Mouse (Mus musculus) urinary bladder, postnatal 14 days (tissue): Measurements from ENCODE around the gene Cc2d2b.

ENCODE experiments used
- DNase-seq: peaks from one replicate; pipeline ENCODE4 v3.0.0; 2021; ENCODE audit warnings: low spot score

Cc2d2b gene

DNA sequence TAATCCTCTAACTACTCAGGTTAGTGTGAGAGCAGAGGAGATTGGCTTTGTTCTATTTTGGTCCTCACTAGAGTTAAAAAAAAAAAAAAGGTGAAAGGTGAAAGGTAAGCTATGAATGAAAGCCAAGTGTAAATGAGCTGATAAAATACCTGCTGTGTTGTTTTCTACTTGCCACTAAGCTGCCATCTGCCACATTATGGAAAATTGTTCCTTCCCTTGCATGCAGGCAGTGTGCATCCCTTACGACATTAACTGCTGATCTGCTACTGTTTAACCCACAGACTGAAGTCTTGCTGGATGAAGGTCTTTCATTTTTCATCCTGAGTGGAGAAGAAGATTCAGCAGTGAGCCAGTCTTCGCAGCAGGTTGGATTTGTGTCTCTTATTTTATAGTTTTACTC lies 11.5 kb downstream of the Cc2d2b start:
- DNase-seq = no peak

- DNase-seq = peak; percentile 48
Measured at GRCm38 (mm10) chr19:40762023-40762759, 13.6 kb downstream of the Cc2d2b start.

DNA sequence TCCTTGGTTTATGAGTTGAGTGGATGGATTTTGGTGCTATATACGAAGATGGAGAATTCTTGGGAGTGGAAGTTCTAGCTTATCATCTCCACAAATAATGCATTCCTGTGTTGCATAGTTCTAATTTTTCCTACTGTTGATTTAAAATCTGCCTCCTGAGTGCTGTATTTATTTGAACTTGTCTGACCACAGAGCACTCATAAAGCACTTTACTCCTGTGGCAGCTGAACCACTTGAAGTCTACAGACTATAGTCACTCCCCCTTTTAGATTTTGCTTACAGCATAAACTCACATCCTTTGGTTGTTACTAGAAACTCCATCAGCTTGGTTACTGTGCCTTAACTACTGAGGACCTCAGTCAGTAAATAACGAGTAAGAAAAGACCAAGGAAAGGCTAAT lies 18.6 kb downstream of the Cc2d2b start:
- no peak for DNase-seq

GRCm38 (mm10) chr19:40769341-40769770 lies 20.8 kb downstream of the Cc2d2b start:
- peak; percentile 29 for DNase-seq

DNA sequence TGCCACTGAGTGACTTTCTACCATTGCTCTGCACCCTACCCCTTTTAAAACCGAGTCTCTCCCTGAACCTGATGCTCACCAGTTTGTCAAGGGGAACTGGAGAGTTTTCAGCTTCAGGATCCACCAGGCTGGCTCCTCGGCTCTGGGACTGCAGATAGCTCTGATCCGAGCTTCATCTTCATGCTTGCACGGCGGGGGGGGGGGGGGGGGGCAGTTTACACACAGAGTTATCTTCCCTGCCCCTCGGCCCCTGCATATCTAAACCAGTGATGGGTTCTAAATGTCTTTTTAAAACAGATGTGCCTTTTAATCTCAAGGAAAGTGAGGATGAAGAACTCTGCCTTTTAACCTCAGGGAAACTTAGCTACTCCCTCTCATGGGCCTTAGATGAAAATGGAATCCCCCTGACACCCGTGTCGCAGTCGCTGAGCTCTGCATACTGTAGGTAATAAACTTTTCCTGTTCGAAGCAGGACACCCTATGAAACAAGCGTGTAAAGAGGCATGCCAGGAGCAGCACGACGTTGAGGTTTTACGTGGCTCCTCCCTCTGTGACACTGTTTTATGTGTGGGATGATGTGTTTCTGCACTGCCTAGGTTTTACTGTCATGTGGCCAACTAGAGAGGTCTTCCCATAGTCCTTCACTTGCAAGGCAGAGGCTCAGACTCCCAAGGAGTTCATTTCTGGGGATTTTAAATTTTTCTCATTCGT lies 39.6 kb downstream of the Cc2d2b start:
- no peak for DNase-seq

DNA sequence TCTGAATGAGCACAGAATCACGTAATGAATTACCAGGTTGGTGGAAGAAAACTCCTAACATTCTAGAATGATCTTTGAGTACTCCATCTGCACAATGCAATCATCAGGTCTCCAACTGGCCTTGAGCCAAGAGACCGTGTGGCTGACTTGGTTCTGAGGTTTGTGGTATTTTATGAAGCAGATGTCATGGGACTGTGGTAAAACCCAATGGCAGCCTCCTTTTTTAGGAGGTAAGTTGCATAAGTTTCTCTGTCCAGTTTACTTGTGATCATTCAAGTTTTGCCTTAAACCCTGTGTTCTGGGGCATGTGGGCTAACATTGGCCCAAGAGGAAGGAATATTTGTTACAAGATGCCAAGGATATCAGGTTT lies 40.1 kb downstream of the Cc2d2b start:
- DNase-seq = no peak

- DNase-seq = no peak
Measured at GRCm38 (mm10) chr19:40805176-40805737, 56.7 kb downstream of the Cc2d2b start.

- no peak for DNase-seq
Measured at GRCm38 (mm10) chr19:40809858-40810257, 61.3 kb downstream of the Cc2d2b start.

DNA sequence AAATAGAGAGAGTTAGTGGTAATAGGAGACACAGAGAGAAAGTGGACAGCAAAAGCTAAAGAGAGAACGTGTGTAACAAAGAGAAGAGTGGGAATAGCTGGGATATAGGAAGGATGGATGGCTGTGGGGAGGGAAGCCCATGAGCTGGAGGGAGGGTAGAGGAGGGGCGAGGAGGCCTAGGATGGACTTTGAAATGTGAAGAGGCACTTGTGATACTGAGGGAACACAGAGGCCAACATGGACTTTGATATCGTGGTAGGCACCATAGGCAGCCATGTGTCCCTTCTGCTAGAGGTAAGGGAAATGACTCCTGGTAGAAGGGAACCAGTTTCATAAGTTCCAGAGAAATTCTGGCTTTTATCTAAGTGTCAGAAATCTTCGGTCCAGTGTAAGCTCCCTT lies 63.3 kb downstream of the Cc2d2b start:
- DNase-seq = no peak

DNA sequence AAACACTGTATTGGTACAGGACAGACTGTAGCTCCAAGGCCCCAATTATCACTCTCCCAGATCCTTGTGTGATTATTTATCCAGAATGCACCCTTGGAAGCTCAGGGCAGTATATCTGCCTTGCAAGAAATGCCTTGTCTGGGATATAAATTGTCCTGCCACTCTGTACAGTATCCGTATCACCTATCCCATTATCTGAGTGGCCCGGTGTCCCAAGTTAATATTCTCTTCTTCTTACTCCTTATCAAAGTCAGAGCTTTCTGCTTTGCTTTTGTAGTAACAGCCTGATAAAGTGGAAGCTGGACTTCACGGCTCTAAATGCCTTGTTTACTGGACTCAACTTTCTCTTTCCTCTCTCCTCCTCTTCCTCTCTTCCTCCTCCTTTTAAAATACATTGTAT lies 64.2 kb downstream of the Cc2d2b start:
- no peak for DNase-seq

GRCm38 (mm10) chr19:40813385-40813784 lies 64.8 kb downstream of the Cc2d2b start:
- no peak for DNase-seq

DNA sequence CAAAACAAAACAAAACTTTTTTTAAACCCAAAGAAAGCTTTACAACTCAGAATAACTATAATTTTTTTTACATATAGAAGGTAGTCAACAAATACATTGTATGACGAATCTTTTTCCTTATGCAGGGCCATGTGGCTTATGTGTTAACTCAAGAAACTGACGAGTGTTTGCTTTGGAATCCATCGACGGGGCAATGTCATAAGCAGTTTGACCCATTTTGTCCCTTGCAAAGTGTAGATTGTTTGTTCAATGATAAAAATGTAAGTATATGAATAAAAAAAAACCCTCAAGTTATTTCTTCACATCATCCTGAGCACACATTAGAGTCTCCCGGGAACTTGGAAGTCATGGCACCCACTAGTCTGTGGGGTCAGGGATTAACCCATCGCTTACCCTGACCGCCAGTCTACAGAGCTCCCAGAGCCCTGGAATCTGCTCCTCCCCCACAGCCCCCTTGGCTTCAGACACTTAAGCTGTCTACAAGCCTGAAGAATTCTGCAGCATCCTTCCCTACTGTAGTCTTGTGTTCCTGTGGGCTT lies 67.2 kb downstream of the Cc2d2b start:
- no peak for DNase-seq

- DNase-seq = no peak
Measured at GRCm38 (mm10) chr19:40817901-40818532, 69.5 kb downstream of the Cc2d2b start.

- DNase-seq = no peak
Measured at GRCm38 (mm10) chr19:40818764-40819163, 70.2 kb downstream of the Cc2d2b start.

GRCm38 (mm10) chr19:40821306-40821825 lies 72.8 kb downstream of the Cc2d2b start:
- DNase-seq = no peak

DNA sequence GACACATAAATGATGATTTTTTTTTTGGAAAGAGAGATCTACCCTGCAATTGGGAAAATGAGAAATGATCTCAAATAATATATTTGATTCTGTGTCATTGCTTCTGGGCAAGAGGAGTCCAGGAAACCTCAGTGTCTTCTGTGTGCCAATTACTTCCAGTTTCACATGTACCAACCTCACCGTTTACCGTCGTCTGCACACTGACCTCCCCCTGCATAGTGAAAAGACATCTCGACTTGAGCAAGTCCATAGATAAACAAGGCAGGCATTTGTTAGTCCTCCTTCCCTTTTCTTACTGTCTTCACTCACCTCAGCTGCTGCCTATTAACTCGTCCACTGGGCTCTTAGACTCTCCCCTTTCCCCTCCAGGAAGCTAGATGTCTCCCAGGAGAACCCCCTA lies 77.1 kb downstream of the Cc2d2b start:
- no peak for DNase-seq

DNA sequence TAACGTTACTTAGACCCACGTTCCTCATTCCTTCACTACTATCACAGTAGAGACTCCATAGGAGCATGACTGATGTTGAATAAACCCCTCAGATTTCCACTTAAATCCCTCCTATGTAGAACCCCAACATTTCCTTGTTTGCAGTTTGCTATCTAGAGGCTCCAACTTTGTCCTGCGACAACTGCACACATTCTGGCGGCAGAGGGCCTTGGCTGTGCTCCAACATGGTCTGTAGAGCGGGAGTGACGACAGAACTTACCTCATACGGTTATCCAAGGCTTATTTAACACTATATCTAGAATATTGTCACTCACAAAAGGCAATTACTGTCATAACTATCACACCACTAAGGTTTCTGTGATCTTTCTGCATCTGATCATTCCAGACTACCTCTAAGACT lies 78.2 kb downstream of the Cc2d2b start:
- DNase-seq = no peak

GRCm38 (mm10) chr19:40830198-40830597 lies 81.6 kb downstream of the Cc2d2b start:
- DNase-seq = no peak

DNA sequence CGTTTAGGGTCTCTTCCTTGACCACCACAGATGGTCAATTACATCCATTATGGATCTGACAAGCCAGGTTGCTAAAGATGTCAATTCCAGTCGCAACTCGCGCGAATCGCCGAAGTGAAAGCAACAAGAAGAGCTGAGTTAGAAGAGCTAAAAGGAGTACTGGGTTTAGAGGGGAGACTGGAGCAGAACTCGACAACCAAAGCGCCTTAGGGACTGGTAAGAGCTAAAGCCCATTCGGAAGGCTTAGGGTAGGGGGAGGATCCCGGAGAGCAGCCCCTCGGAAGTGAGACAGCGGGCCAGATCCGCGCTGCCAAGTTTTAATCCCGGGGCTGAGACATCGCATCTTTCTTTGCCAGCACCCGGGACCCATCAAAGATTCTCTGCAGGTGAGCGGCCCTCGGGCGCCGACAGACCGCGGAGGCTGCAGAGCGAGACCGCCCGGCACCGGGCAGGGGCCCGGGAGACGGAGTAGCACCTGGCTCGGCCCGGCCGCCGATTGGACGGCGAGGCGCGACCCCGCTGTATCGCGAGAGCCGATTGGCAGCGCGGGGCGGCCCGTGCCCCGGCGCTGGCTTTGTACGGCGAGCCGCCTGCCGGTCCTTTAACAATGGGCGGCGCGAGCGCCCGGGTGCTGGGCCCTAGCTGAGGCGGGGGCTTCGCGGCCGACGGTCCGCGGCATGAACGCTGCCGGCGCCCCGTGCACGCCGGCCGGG lies 82.3 kb downstream of the Cc2d2b start, which contains the start of gene Ccnj:
Gene Ccnj (plus strand): TSS at position 577 of the 713 bp plus-strand sequence.
- peak; percentile 91 for DNase-seq

DNA sequence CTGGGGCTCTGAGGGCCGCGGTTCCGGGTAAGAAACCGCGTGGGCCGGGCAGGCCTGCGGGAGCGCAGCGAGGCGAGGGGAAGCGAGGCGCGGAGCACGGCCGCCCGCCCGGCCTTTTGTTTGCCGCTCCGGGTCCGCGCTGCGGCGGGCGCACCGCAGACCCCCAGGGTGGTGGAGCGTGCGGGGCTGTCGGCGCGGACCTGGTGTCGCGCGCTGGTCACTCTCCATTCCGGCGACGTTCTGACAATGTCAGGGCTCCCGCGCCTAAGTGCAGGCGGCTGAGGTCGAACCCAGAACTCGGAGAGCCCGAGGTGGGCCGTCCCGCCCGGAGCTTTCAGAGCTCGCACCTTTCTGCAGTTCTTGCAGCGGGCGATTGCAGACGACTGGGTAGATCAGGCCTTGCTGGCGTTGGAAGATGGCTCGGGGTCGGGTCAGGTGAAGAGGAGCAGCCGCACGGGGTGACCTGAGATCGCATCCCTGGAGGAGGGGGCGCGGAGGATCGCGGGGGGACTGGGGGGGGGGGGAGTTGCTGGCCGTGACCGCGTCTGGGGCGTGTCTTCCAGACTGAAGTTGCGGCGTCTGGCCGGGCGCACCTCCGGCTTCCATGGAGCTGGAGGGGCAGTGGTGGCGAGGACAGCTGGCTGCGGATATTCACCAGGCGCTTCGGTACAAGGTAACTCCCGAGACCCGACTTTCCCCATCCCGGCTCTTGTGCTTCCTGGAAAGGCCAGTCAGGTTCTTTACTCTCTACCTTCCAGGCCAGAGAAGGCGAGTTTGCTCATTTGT lies 83.1 kb downstream of the Cc2d2b start:
- DNase-seq = peak; percentile 36

DNA sequence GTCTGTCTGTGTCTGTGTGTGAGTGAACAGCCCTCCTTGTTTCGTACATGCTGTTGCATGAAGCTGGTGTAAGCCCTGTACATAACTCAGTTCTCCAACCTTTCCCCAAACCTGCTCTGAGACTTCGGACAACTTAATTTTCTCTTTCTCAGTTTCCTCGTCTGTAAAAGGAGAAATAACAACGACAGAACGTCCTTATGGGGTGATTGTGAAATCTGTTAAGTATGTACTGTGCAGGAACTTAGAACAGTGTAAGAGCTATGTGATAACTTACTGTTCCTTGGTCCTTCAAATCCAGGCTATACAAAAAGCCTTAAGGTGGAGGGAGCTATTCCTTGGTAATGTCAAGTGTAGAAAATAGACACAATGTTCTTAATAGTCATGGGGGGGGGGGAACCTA lies 83.8 kb downstream of the Cc2d2b start:
- DNase-seq = no peak
